31 mouse cellular contexts compared by ENCODE assay signal in genomic region chr14:31622748-31623147, GRCm38 (mm10). TPM values are rescaled to one million over a fixed set of nuclear protein-coding genes. Genes with fewer than 3 reads are reported as not detected.
DNase-seq lines count a peak whose midpoint lies in the region; ATAC-seq lines count a peak whose summit lies in the region.
"Had no signal": no experiment of that assay in that cellular context is flagged by ENCODE, and none has a peak within 500 bp of the region (broad histone marks: within the 10 kb centered on the region; RNA-seq: fewer than 3 reads in every experiment).

No protein-coding gene starts in this region.

- WGBS in limb, embryonic 10.5 days = 89% methylated on average over 12 of the region's 12 CpGs

- H3K27me3 ChIP-seq in limb, embryonic 10.5 days (ENCODE audit: low read depth, poor library complexity, severe bottlenecking) = no peaks in the 10 kb centered on the region
- H3K27me3 ChIP-seq: embryonic facial prominence, embryonic 15.5 days; forebrain, embryonic 15.5 days; heart, embryonic 12.5 days; neural tube, embryonic 15.5 days had no signal

- peak; percentile 19 to 46 for DNase-seq in frontal cortex, postnatal 14 days (ENCODE audit: low spot score in 2 of 2)
- DNase-seq in left cerebral cortex, postnatal 14 days (ENCODE audit: low spot score in 2 of 2) = peak; percentile 57 to 68
- DNase-seq in right cerebral cortex, postnatal 25 days = peak; percentile 55
- DNase-seq in limb, embryonic 10.5 days (ENCODE audit: low spot score) = no peak
- DNase-seq in thymus, postnatal 10 days (ENCODE audit: low spot score in 2 of 2) = no peak
- no peak for DNase-seq in neural tube, embryonic 10.5 days (ENCODE audit: extremely low spot score, low spot score)
- DNase-seq: adrenal gland, postnatal 10 days; cerebellum, adult 9-11 months; gastrocnemius, postnatal 14 days; heart, adult 18-20 months; heart, postnatal 10 days; kidney, postnatal 25 days had no signal

- H3K36me3 ChIP-seq in limb, embryonic 10.5 days = no peaks in the 10 kb centered on the region
- H3K36me3 ChIP-seq: forebrain, embryonic 15.5 days; hindbrain, embryonic 10.5 days; midbrain, embryonic 10.5 days; neural tube, embryonic 15.5 days had no signal

- H3K9me3 ChIP-seq in limb, embryonic 10.5 days (replicated peaks) = no peaks in the 10 kb centered on the region
- H3K9me3 ChIP-seq: embryonic facial prominence, embryonic 15.5 days; forebrain, embryonic 15.5 days; heart, embryonic 12.5 days; hindbrain, embryonic 10.5 days; midbrain, embryonic 10.5 days; neural tube, embryonic 15.5 days had no signal

- ATAC-seq in frontal cortex, adult (ENCODE audit: low TSS enrichment) = peak; percentile 98
- ATAC-seq: activated CD4-positive, CD25-positive, alpha-beta regulatory T cell, adult 4 months; forebrain, embryonic 15.5 days; intestine, postnatal 0 days had no signal

- no peak overlapping the region for H3K27ac ChIP-seq in limb, embryonic 10.5 days
- H3K27ac ChIP-seq: embryonic facial prominence, embryonic 15.5 days; forebrain, embryonic 15.5 days; hindbrain, embryonic 10.5 days; layer of hippocampus, adult 2 months; macrophage; midbrain, embryonic 10.5 days; neural tube, embryonic 15.5 days had no signal

- no peak overlapping the region for H3K4me3 ChIP-seq in limb, embryonic 10.5 days
- H3K4me3 ChIP-seq: embryonic facial prominence, embryonic 15.5 days; forebrain, embryonic 15.5 days; heart, embryonic 12.5 days; hindbrain, embryonic 10.5 days; layer of hippocampus, adult 2 months; midbrain, embryonic 10.5 days; neural tube, embryonic 15.5 days had no signal

- intact Hi-C loops in left cerebral cortex, postnatal 14 days (cut with DNase I) = no loop called here

- H3K4me1 ChIP-seq in limb, embryonic 10.5 days = no peaks in the 10 kb centered on the region
- H3K4me1 ChIP-seq: embryonic facial prominence, embryonic 15.5 days; forebrain, embryonic 15.5 days; heart, embryonic 12.5 days; hindbrain, embryonic 10.5 days; midbrain, embryonic 10.5 days; neural tube, embryonic 15.5 days had no signal

RNA-seq across cellular contexts. Expression of gene Gm49387, which starts 17.9 kb away (rescaled TPM):
- total RNA-seq in left cerebral cortex, postnatal 14 days (2021) = not detected
- polyA plus RNA-seq in limb, embryonic 10.5 days (2016; fragmentation: Nextera tagmentation; extraction: Ambion mirVana) = 0.36 and 0.50 TPM in 2 replicates
- total RNA-seq: common myeloid progenitor, adult 5-6 weeks; gastrocnemius, postnatal 14 days; liver, adult 2 months; midbrain, postnatal 0 days had no signal
- polyA plus RNA-seq: activated CD4-positive, CD25-positive, alpha-beta regulatory T cell, adult 4 months; brain, embryonic 14.5 days; C2C12; kidney, embryonic 14.5 days; macrophage; midbrain, postnatal 0 days; small intestine, adult 2 months; urinary bladder, adult 2 months had no signal

RNA-seq across cellular contexts. Expression of gene Btd, which starts 18.1 kb away (rescaled TPM):
- 1 to 10 TPM; 7.9 to 8.5 TPM for total RNA-seq in left cerebral cortex, postnatal 14 days (2021)
- polyA plus RNA-seq in limb, embryonic 10.5 days (2016; fragmentation: Nextera tagmentation; extraction: Ambion mirVana) = 12.1 and 16.3 TPM in 2 replicates

RNA-seq across cellular contexts. Expression of gene Hacl1, which starts 18.3 kb away (rescaled TPM):
- 1 to 10 TPM; 5.0 to 6.9 TPM for total RNA-seq in left cerebral cortex, postnatal 14 days (2021)
- polyA plus RNA-seq in limb, embryonic 10.5 days (2016; fragmentation: Nextera tagmentation; extraction: Ambion mirVana) = 6.1 and 9.4 TPM in 2 replicates

RNA-seq across cellular contexts. Expression of gene Colq, which starts 31.6 kb away (rescaled TPM):
- total RNA-seq in left cerebral cortex, postnatal 14 days (2021) = 1 to 10 TPM; 2.9 to 3.1 TPM
- 0.13 and 0.20 TPM in 2 replicates for polyA plus RNA-seq in limb, embryonic 10.5 days (2016; fragmentation: Nextera tagmentation; extraction: Ambion mirVana)
- total RNA-seq: common myeloid progenitor, adult 5-6 weeks; midbrain, postnatal 0 days had no signal
- polyA plus RNA-seq: C2C12; forebrain, embryonic 15.5 days; macrophage had no signal

Comparison
In these comparisons a context has a peak if more than half of its experiments do, and no peak if none do; other contexts are left out.
1. DNase-seq: peak in frontal cortex, postnatal 14 days (2 of 2), left cerebral cortex, postnatal 14 days (2 of 2) and right cerebral cortex, postnatal 25 days (single experiment); none in limb, embryonic 10.5 days (single experiment), thymus, postnatal 10 days (0 of 2) and neural tube, embryonic 10.5 days (single experiment).